23 mouse cellular contexts compared by ENCODE assay signal in the genomic region with DNA sequence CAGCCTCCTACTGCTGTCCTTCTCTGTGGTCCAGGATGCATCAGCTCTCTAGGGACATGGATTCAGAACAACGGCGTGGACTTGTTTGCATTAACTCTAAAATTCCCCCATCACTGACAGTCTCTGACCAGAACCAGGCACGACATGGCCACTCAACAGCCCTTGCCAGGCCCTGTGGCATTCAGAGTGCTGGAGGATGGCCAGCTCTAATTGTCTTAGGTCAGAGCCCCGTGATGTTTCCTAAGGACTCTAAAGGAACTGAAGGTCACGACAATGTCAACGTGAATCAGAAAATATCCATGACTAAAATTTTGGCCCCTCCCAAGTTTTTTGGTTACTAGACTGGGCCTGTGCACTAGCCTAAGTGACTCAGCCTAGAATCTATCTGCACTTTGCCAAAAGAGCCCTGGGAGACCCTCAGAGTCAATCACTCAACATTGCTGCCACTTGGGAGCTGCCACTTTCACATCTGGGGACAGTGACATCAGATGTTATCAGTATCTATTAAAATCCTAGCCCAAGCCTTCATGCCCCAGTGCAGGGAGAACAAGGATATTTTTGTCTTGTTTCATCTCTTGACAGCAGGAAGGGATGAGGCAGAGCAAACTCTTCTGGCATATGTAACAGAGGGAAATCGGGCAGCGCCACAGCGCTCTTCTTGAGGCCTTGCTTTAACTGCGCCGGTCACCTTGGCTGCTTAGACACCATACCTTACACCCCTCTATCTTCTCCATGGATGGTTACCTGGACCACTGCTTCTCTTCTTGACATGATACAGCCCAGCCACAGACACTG. TPM values are rescaled to one million over a fixed set of nuclear protein-coding genes. Genes with fewer than 3 reads are reported as not detected.
DNase-seq lines count a peak whose midpoint lies in the region; ATAC-seq and TF ChIP-seq lines count a peak whose summit lies in the region.
"Had no signal": no experiment of that assay in that cellular context is flagged by ENCODE, and none has a peak within 500 bp of the region (broad histone marks: within the 10 kb centered on the region; RNA-seq: fewer than 3 reads in every experiment).

No protein-coding gene starts in this region.

- WGBS in heart, postnatal 0 days: 49% methylated on average over 11 of the region's 11 CpGs

- no peak for TF ChIP-seq EP300 in heart, postnatal 0 days (IDR thresholded peaks at IDR 0.05; ENCODE audit: low read depth)

- TF ChIP-seq CTCF in heart, postnatal 0 days (IDR thresholded peaks at IDR 0.05; ENCODE audit: low read depth): no peak

- H3K9me3 ChIP-seq in heart, postnatal 0 days (replicated peaks; ENCODE audit: control insufficient read depth, low read length): no peaks in the 10 kb centered on the region
- H3K9me3 ChIP-seq: embryonic facial prominence, embryonic 15.5 days; hindbrain, embryonic 13.5 days; intestine, embryonic 15.5 days; limb, embryonic 13.5 days; liver, embryonic 13.5 days; stomach, embryonic 15.5 days had no signal

- no peak overlapping the region for H3K4me2 ChIP-seq in heart, postnatal 0 days (ENCODE audit: low read depth, low read length)
- H3K4me2 ChIP-seq: embryonic facial prominence, embryonic 15.5 days; hindbrain, embryonic 13.5 days; intestine, embryonic 15.5 days; limb, embryonic 13.5 days; liver, embryonic 13.5 days; lung, embryonic 14.5 days; stomach, embryonic 15.5 days had no signal

- no peak overlapping the region for H3K9ac ChIP-seq in heart, postnatal 0 days (replicated peaks; ENCODE audit: low read depth, low read length)
- H3K9ac ChIP-seq: embryonic facial prominence, embryonic 15.5 days; hindbrain, embryonic 13.5 days; intestine, embryonic 15.5 days; limb, embryonic 13.5 days; liver, embryonic 13.5 days; lung, embryonic 14.5 days; stomach, embryonic 15.5 days had no signal

- H3K36me3 ChIP-seq in heart, postnatal 0 days (replicated peaks; ENCODE audit: control insufficient read depth, insufficient read depth, low read length): no peaks in the 10 kb centered on the region
- H3K36me3 ChIP-seq: embryonic facial prominence, embryonic 15.5 days; hindbrain, embryonic 13.5 days; intestine, embryonic 15.5 days; limb, embryonic 13.5 days; liver, embryonic 13.5 days; stomach, embryonic 15.5 days had no signal

- H3K27ac ChIP-seq in heart, postnatal 0 days (ENCODE audit: low read depth): no peak overlapping the region
- H3K27ac ChIP-seq: hindbrain, embryonic 13.5 days; intestine, embryonic 15.5 days; limb, embryonic 13.5 days; liver, embryonic 13.5 days; stomach, embryonic 15.5 days had no signal

- intact Hi-C loops in heart, postnatal 14 days (cut with DNase I): no loop called here

- H3K4me1 ChIP-seq in heart, postnatal 0 days (ENCODE audit: control insufficient read depth, insufficient read depth): peaks cover 5% of the 10 kb centered on the region; the same call in 1 of the 2 replicates
- H3K4me1 ChIP-seq: embryonic facial prominence, embryonic 15.5 days; liver, embryonic 13.5 days had no signal

- ATAC-seq in heart, postnatal 0 days (ENCODE audit: insufficient read depth, low read depth): peak; percentile 36; the same call in 1 of the 2 replicates
- ATAC-seq: CD4-positive, CD25-positive, alpha-beta regulatory T cell, adult 4 months; intestine, embryonic 15.5 days had no signal

- DNase-seq in adrenal gland, adult (ENCODE audit: inconsistent age in 2 of 2, low spot score in 1 of 2): peak; percentile 71 to 93
- DNase-seq in adrenal gland, postnatal 4 days (ENCODE audit: low spot score in 2 of 2): no peak
- DNase-seq in heart, postnatal 0 days (ENCODE audit: low spot score): no peak
- DNase-seq in heart, postnatal 14 days: no peak
- peak; percentile 74 for DNase-seq in NIH3T3 (ENCODE audit: low read depth)
- DNase-seq in brain, adult 2 months (ENCODE audit: low read depth, low spot score): peak; percentile 63
- no peak for DNase-seq in urinary bladder, postnatal 10 days (ENCODE audit: low spot score)
- no peak for DNase-seq in gastrocnemius, postnatal 25 days
- DNase-seq: cerebellum, adult 8-10 months; gastrocnemius, postnatal 10 days; kidney, adult 9 months; kidney, postnatal 25 days; liver, embryonic 13.5 days; lung, embryonic 14.5 days; lung, postnatal 36 days; retina, postnatal 1 day had no signal

- no peak overlapping the region for H3K4me3 ChIP-seq in heart, postnatal 0 days (ENCODE audit: low read depth, low read length)
- H3K4me3 ChIP-seq: embryonic facial prominence, embryonic 15.5 days; hindbrain, embryonic 13.5 days; intestine, embryonic 15.5 days; limb, embryonic 13.5 days; liver, embryonic 13.5 days; stomach, embryonic 15.5 days had no signal

- H3K27me3 ChIP-seq in heart, postnatal 0 days (ENCODE audit: control insufficient read depth, insufficient read depth, low read length): no peaks in the 10 kb centered on the region
- H3K27me3 ChIP-seq: embryonic facial prominence, embryonic 15.5 days; hindbrain, embryonic 13.5 days; intestine, embryonic 15.5 days; limb, embryonic 13.5 days; liver, embryonic 13.5 days; stomach, embryonic 15.5 days had no signal

RNA-seq across cellular contexts. Expression of a gene that starts 24.8 kb away (rescaled TPM):
- total RNA-seq in adrenal gland, postnatal 4 days (2021): 10 to 100 TPM; 18.3 to 18.6 TPM
- 0.11 and 2.1 TPM in 2 replicates for total RNA-seq in heart, postnatal 0 days (2014; rRNA removed; ENCODE audit: low replicate concordance)
- 0.04 and 0.05 TPM in 2 replicates for polyA plus RNA-seq in heart, postnatal 0 days (2015; fragmentation: Nextera tagmentation; extraction: Ambion mirVana)
- under 1 TPM; 0.49 to 0.55 TPM for total RNA-seq in heart, postnatal 14 days (2021)
- total RNA-seq in gastrocnemius, postnatal 25 days (2021): 1 to 10 TPM; 1.5 to 3.4 TPM
- total RNA-seq: megakaryocyte-erythroid progenitor cell, adult 5-6 weeks had no signal

Comparison
In these comparisons a context has a peak if more than half of its experiments do, and no peak if none do; other contexts are left out.
1. DNase-seq: peak in adrenal gland, adult (2 of 2), NIH3T3 (single experiment) and brain, adult 2 months (single experiment); none in adrenal gland, postnatal 4 days (0 of 2), heart, postnatal 0 days (single experiment), heart, postnatal 14 days (0 of 2), urinary bladder, postnatal 10 days (single experiment) and gastrocnemius, postnatal 25 days (single experiment).